Mouse (Mus musculus) gastrocnemius, postnatal 10 days (tissue): ENCODE results near the gene Txlnb. TPM values are rescaled to one million over a fixed set of nuclear protein-coding genes. Genes with fewer than 3 reads are reported as not detected.
A peak's percentile ranks its signal among the peaks of the same experiment; 100 is the strongest.
"Not testable (repeated sequence)": the region's sequence is repeated elsewhere in the genome, so short reads cannot be mapped to it uniquely, and the experiment has no call there.

ENCODE experiments used
- DNase-seq: peaks from one replicate; pipeline ENCODE4 v3.0.0; 2021; ENCODE audit warnings: mixed read lengths
- long read RNA-seq, 2 experiments: library from polyadenylated mRNA; stranded (forward); transcript quantifications; one replicate each; pipeline ENCODE4 v2.0.0; 2021
- total RNA-seq, 2 experiments: library from RNA; stranded (reverse); gene quantifications; 2 replicates each; pipeline ENCODE4 v1.2.3; 2021

Gene Txlnb
- total RNA-seq = 10 to 100 TPM; 86.2 to 94.2 TPM
- long read RNA-seq, experiment 1, full-length matches to known transcripts = 108 of 134 reads
- long read RNA-seq, experiment 1, partial matches to known transcripts = 21 of 134 reads
- long read RNA-seq, experiment 1, other reads (novel, unspliced or antisense) = 5 of 134 reads
- long read RNA-seq, experiment 2, full-length matches to known transcripts = 94 of 123 reads
- long read RNA-seq, experiment 2, partial matches to known transcripts = 22 of 123 reads
- long read RNA-seq, experiment 2, other reads (novel, unspliced or antisense) = 7 of 123 reads

DNA sequence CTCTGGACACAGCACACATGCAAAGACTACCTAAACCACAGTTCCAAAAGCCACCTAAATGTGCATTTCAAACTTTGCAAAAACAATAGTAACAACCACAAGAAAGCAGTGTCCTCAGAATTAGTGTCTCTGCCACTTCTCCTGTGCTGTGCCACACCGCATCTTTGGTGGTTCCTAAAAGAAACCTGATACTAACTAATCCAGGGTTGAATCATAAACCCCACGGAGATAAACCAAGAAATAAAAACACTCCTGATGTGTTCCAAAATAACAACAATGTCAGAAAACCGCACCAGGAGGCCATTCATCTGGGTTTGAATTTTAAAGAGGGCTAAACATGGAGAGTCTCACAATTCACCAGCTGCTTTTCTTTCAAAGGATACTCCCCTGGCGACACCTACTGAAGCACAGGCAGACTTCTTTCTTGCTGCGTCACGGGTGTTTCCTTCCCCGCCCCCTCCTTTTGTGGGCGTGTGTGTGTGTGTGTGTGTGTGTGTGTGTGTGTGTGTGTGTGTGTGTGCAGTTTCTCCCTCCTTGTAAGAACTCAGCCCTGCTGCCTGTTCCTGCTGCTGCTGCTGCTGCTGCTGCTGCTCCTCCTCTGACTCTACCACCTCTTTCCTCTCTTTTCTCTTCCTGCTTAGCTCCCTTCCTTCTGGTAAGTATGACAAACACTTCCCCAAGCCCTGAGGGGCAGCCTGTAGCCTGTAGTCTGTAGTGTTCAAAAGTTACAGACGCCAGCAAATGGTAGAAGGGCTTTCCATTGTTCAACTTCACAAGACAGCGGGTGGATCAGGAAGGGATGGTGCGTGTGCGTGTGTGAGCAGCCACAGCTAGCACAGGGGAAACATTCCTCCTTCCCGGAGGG lies at the start of gene Txlnb:
Gene Txlnb (plus strand): TSS at position 460 of the 865 bp plus-strand sequence.
- DNase-seq = peak; percentile 39

DNA sequence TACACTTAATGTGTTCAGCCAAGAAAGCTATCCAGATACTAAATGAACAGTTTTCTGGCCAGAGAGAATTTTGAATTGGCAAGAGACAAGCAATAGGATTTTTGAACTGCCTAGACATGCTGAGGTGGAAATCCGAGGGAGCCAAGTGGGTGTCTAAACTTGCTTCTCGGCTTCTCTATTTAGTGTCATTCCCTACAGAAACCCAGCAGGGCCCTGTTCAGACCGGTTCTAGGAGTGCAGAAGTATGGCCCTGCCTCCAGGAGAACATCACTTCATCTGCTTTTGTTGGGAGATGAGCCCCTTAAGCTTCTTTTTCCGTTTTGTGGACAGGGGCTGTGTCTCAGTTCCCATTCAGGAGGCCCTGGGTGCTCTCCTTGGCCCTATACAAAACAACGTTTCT lies 43.5 kb upstream of the Txlnb start:
- no peak for DNase-seq

GRCm38 (mm10) chr10:17759772-17760171 lies 36.3 kb upstream of the Txlnb start:
- DNase-seq = no peak

DNA sequence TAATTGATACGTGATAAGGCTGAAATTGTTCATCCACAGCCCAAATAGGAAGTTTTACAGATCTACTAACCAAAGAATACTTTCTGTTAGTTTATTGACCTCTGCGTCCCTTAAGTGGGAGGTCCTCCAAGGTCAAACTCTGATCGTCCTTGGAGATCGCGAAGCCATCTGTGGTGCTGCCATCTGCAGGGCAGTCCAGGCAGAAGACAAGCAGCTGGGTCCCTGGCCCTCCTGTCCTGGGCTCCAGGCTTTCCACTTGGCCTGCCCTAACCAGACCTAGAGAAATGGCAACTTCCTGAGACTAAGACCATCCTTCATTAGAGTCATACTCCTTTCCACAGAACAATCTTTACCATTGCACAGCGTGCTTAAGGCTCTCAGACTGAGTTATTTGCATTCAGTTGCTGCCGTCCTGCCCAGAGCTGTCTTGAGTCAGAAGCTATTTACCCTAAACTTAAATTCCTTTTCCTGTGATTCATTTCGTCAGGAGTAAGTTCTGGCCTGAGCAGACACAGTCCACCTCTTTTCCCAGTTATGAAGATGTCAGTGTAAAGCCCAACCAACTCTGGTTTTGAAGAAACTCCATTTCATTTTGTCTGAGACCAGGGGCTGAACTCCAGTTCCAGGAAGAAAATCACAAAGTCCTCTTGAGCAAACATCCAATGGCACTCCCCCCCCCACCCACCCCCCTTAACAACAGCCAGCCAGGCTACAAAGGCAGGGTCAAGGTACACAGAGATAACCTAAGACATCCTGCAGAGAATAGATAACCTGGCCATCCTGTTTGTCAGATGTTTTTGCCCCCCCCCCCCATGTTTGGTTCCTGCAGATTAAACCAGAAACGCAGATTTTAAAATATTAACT lies 35.0 kb upstream of the Txlnb start:
- no peak for DNase-seq

- no peak for DNase-seq
These were observed 34.4 kb upstream of the Txlnb start for GRCm38 (mm10) chr10:17761652-17762051.

- no peak for DNase-seq
These were observed 33.1 kb upstream of the Txlnb start for GRCm38 (mm10) chr10:17762946-17763345.

- no peak for DNase-seq
These were observed 26.2 kb upstream of the Txlnb start for GRCm38 (mm10) chr10:17769856-17770255.

DNA sequence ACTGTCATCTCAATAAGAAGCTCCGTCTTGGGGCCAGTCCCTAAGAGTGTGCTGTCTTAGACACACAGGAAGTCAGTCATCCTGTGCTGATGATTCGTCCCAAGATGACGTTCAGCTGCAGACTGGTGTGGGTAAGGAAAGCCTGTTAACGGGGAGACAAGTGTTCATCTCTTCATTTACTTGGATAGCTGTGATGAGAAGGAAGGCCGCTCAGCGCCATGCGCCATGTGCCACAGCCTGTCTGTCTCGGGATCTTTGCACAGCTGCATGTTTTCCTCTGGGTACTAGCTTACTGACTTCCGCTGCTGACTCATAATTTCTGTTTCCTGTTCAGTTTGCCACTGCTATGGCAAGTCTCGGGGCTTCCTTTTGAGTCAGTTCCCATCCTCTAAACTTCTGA lies 23.7 kb upstream of the Txlnb start:
- DNase-seq = no peak

DNA sequence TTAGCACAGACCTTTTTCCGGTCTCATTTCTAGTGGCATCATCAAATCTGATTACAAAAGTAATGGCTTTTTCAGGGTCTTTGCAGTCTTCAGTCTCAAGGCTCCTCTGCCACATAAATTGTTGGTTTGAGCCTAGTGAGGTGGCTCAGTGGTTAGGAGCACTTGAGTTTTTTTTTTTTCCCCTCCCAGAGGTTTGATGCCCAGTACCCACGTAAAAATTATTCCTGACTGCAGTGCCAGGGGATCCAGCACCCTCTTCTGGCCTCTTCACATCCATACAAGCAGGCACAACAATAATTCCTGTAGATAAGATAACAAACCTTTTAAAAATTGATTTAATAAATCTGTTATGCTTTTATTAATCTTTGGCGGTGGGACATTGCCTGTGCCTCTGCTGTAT lies 21.7 kb upstream of the Txlnb start:
- DNase-seq = no peak

- DNase-seq = no peak
These were observed 20.9 kb upstream of the Txlnb start for GRCm38 (mm10) chr10:17775079-17775478.

DNA sequence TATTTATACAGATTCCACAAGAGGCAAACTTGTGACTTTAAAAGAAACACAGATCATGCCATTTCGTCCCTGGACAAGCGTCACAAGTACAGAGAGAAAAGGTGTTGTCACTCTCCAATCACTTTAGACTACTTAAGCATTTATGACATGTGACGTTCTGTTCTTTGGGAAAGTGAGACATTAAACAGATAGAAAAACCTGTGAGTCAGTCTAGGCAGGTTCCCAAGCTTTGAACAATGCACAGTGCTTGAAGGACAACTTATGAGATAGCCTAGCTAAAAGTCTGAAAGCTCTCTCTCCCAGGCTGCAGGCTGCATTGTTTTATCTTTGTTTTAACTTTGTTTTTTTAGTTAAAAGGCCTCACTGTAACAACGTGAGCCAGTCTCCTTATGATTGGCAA lies 19.3 kb upstream of the Txlnb start:
- not testable (repeated sequence) for DNase-seq

DNA sequence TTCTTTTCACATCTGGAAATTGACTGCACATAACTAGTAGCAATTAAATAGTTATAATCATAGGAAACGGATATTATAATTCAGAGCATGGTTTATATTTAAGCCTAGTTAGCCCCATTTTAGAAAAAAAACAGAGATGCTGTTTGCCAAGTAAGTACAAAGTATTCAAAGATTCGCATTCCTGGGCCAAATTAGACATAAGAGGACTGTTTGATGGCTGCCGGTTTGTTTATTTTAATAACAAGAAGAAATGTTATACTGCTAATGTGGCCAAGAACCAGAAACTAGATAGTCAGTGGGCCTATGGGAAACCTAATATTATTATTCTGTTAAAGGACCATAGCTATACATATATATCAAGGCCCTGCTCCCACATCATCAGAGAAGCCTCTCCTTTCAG lies 9.3 kb upstream of the Txlnb start:
- no peak for DNase-seq

GRCm38 (mm10) chr10:17787938-17788337 lies 8.1 kb upstream of the Txlnb start:
- no peak for DNase-seq

DNA sequence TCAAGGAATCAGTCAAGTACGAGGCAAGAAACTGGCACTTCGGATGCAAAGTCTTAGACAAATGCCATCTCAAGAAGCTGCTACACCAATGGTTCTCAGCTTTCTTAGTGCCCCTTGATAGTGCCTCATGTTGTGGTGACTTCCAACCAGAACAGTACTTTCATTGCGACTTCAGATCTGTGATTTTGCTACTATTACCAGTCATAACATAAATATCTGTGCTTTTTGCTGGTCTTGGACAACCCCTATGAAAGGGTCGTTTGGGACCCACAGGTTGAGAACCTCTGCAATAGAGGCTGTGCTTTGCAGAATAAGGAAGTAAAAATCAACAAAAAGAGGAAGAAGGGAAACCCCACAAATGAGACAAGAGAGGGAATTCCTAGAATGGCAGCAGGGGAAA lies 7.7 kb upstream of the Txlnb start:
- no peak for DNase-seq

DNA sequence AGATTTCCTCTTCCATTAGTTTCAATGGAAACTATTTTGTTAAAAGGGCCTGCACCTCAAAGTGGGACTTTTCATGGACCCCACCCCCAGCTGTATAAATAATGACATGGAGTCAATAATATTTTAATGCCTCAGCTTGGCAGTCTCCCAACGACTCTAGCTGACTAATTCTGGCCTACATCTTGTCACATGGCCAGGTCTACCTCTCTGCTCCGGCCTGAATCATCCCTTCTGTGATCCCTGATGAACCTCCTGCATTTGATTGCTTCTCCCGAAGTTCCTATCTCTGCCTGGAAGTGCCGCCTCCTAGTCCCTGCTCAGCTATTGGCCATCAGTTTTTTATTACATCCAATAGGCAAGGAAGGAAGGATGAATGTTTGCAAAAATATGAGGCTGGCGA lies 2.1 kb upstream of the Txlnb start:
- no peak for DNase-seq

- DNase-seq = no peak
These were observed 1.6 kb upstream of the Txlnb start for GRCm38 (mm10) chr10:17794443-17794842.

DNA sequence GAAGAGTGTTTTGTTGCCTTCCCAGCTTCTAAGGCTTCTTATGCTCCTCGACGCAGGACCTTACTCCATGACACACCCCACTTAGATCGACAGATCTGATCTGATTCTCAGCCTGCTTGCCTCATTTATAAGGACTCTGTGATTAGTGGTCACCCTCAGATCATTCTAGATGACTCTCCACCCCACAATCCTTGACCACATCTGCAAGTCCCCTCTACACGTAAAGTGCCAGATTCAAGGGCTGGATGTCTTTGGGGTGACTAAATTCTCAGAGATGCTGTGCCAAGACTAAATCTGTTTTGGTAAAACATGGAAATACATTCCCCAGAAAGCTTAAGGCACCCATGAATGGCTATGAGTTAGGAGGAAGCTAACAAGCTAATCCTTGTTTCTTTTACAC lies 799 bp upstream of the Txlnb start:
- no peak for DNase-seq

- peak; percentile 20 for DNase-seq
These were observed 1.0 kb downstream of the Txlnb start for GRCm38 (mm10) chr10:17796846-17797631.

DNA sequence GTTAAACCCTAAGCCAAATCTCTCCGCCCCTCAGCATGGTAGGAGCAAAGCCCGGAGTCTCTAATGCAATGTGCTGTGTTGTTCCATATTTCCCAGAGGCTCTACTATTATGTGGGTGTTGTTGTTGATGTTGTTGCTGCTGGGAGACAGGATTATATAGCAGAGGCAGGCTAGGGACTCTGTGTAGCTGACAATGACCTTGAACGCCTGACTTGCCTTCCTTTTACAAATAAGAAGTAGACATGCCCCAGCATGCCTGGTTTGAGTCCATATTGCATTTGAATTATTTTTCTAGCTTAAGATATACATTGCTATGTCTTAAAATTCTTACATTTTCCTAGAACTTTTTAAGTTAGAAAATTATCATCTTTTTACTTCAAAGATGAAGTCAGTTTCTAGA lies 1.7 kb downstream of the Txlnb start:
- DNase-seq = no peak

GRCm38 (mm10) chr10:17801788-17802187 lies 5.8 kb downstream of the Txlnb start:
- no peak for DNase-seq

DNA sequence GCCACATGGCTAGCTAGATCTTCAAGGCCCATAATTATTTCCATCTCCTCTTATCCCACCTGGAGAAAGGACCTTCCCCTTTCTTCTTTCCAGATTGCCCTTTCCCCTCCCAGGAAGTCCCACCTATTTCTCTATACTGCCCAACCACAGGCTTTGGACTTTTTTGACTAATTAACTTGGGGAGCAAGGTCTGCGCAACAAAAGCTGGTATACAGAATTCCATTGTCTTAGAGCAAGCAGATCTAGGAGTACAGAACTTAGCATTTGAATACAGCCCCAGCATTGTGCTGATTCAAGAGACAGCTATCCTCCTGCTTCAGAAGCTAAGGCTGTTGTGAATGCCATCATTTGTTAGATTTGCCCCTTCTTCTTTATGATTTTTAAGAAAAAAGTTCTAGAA lies 12.5 kb downstream of the Txlnb start:
- no peak for DNase-seq

DNA sequence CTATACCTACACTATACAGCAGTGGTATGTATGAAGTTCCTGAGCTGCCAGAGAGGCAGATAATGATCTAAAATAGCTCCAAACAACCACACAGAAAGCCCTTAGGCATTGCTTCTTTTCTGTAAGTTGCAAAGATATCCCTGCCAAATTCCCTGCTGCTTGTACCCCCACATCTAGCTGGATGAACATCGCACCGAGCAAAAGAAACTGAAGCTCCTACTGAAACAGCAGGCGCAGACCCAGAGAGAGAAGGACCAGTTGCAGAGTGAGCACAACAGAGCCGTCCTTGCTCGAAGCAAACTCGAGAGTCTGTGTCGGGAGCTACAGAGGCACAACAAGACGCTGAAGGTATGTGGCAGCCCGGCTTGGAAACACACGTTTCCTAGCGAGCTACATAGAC lies 19.0 kb downstream of the Txlnb start:
- no peak for DNase-seq
